Mouse (Mus musculus) T-helper 1 cell (primary cell): Measurements from ENCODE around the gene Celf2.

Experiments used
- in situ Hi-C: fragments of 300-600 bp; cut with MboI, MseI; formaldehyde crosslinking; loops from one replicate; pipeline ENCODE4 v1.15.1; 2025; ENCODE audit warnings: high pct_unique_total_duplicates

The Celf2 gene

DNA sequence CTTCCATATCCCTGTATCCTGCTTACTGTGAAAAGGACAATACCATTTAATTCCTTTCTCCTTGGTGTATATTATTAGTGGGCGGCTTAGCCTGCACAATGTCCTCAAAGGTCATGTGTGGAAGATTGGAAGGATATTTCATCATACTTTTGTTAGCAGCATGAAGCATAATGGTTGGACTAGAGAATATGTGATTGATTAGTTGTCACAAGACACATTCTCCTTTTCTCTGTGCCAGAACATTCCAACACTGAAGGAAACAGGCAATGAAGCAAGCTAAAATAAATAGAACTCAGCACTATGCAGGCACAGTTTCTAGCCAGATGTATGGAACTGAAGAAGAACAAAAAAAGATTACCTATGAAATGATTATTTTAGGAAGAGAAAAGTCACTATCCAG lies 482.6 kb downstream of the Celf2 start:
- in situ Hi-C loops, result no loop called here

DNA sequence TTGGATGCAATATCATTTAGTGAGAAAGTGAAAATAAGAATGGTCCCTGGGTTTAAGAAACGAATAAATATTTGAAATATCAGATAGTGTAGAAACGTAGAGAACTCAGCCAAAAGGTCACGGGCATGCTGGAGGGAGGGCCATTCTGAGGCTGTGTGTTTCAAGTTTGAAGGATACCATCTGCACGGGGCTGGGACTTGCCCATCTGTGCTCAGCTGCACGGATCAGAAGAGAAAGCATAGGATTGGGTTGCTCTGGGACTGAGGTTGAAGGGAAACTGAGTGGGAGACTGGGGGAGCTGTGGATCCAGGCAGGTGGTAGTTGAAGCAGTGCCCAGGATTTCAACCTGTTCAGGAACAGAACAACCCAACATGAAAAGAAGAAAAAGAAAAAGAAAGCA lies 483.8 kb downstream of the Celf2 start:
- in situ Hi-C loops, result no loop called here

DNA sequence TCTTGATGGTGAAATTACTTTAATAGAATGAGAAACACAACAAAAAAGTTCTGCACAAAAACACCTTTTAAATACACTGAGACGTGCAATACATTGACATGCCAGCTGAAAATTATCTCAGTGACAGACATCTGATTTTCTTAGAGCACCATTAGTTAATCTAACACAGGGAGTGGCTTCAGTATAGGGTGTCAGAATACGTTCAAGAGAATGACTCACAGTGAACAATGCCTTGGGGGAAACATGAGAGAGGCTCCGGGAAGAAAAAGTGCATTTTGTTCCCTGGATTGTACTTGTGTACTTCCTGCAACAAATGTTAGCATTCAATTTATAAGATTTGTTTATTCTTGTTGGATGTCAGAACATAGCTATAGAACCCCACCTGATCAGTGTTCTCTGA lies 487.2 kb downstream of the Celf2 start:
- in situ Hi-C loops, result no loop called here

DNA sequence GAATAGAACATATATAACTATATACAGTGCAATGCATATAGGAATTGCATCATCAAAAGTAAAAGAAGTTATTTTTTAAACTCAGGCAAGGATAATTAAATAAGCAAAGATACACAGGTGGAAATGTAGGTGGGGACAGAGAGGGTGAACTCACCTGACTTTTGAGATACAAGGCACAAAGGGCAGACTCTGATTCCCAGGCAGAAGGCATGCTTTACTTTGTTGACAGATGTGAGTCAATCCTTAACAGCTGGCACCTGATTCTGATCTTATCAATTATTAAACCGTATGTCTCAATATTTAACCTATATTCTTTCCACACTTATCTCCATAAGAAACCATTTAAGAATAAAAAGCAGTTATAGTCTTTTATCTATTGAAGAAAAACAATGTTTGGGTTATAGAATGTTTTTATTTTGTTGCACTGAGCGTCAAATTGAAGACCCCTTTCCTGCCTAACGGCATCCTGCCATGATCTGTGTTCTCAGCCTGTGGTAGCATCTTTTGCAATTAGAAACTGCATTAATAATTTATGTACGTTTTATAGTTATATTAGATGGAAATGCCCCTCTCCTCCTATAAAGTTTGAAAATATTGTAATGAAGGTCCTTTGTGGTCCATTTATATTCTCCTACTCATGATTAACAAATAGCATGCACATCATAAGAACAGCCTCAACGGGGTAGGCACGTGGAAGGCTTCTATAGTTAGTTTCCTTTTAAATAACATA lies 491.8 kb downstream of the Celf2 start:
- in situ Hi-C loops, result no loop called here

DNA sequence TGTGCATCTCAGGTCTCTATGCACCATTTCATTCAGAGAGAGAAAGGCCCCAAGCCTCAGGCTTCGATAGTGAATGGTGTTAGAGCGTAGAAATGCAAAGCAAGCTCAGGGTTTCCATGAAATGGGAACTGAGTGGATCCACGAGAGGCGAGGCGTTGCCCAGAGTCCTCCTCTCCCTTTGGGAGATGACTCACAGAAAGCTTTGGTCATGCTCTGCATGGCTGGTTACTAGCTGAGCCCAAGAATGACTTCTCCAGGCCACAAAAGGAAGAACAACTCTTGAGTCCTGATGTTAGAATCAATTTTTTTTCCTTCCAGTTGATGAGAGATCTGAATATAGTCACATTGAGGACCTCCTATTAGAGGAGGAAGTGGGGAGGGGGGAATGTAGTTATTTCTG lies 496.2 kb downstream of the Celf2 start:
- in situ Hi-C loops, result no loop called here

DNA sequence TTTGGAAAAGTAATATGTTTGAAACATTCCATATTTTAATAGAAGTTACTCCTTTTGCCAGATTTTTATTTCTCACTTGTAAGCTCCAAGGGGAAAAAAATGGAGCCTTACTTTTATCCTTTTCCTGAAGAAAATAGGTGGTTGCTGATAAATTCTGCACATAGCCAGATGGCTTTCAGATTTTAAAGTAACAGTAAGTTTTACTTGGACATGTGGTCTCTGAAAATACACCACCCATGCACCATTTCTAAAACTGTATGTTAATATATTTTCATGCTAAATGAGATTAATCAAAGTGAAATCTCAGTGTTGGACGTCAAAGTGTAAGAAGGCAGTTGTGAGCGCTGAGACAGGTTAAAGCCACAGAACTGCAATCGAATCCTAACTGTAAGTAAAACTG lies 502.5 kb downstream of the Celf2 start:
- in situ Hi-C loops, result no loop called here

DNA sequence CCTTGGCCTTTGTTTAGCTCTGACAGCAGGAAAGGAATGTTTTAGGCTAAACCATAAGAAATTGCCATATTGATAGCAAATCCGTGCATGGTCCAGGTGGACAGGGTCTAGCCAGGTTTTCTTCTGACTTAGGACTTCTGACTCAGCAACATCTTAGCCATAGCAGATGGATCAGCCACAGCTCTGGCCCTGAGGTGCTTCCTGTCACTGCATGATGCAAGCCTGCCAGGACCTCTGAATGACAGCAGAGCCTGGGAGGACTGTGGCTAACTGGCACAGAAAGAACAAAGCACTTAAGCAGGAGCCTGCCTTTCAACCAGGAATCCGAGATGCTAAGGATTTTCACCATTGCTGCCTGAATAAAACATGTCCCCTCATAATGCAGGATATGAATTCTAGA lies 507.4 kb downstream of the Celf2 start:
- in situ Hi-C loops, result no loop called here

DNA sequence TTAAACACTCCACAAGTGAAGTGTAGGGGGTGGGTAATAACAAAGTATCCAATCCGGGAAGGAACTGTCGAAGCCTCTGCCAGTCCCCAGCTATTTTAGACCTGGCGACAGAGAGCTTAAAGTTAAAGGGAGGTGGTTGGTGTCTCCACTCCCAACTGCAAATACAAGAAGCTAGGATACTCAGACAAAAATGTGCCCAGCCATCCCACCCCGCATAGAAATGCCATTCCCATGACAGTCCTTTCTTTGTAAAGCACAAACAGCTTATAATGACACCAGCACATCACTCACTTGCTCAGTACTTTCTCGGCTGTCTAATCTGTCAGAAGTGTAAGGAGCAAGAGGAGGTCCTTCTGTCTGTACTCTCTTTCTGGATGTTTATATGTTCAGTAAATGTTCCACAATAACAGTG lies 518.3 kb downstream of the Celf2 start:
- in situ Hi-C loops, result no loop called here

DNA sequence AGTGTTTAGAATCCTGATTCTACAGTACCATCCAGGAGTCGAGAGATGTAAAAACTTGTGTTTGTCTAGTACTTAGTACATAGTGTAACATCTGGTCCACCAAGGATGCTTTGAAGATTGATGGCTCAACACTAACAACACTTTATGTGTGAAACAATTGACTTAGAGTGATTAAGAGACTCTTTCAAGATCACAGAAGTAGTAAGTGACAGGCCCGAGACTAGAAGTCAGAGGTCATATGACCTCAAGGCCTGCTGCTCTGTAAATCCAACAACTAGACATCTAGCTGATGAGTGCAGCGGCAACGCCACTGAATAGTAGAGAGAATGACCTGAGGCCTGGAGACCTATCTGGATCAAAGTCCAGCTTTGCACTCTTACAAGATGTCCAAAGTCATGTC lies 523.7 kb downstream of the Celf2 start:
- in situ Hi-C loops, result no loop called here

DNA sequence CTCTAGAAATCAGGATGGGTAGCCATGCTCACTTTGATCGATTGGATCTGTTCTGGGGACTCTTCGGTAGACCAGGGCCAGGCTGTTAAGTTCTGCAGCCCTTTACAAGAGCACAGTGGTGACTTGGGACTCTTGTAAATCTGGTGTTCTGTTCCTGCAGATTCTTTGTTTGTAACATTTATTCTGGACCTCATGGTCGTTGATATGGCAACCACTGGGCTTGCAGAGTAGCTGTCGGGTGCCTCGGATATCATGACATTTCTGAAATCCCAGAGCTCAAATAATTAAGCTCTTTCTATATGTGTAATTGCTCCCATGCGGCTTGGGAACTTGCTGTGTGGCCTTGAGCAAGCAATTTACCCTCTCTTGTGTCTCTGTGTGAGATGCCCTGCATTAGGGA lies 525.5 kb downstream of the Celf2 start:
- in situ Hi-C loops, result no loop called here

DNA sequence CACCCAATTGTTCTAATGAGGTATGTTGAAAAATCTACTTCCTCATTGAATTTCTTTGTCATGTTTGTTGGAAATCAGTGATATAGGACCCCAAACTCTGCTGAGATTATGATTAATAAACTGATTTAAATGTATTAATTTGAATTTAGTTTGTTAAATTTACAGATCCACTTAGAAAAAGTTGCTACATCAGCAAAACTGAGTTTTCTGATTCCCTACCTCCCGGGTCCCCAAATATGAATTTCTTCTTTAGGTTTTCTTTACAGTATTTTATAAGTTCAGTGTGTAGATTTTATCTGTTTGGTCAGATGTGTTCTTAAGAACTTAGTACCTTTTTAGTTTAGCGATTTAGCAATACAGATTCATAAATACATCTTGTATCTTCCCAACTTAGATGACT lies 533.1 kb downstream of the Celf2 start:
- in situ Hi-C loops, result no loop called here

DNA sequence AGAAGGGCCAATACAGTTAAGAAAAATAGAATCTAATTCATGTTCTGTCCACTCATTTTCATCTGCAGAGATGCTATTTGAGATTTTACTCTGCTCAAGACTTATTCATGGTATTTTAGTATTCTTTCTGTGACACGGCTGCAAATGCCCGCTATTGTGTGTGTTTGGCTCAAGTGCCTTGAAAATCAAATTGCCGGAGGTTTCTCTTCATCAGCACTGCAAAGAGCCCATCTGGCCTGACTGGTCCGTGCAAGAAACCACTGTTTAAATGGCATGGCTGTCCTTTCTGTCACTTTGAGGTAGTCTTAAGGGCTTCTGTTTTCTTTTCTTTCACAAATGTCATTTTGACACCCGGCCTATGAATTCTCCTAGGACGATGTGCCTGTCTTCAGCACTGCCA lies 540.1 kb downstream of the Celf2 start:
- in situ Hi-C loops, result no loop called here

DNA sequence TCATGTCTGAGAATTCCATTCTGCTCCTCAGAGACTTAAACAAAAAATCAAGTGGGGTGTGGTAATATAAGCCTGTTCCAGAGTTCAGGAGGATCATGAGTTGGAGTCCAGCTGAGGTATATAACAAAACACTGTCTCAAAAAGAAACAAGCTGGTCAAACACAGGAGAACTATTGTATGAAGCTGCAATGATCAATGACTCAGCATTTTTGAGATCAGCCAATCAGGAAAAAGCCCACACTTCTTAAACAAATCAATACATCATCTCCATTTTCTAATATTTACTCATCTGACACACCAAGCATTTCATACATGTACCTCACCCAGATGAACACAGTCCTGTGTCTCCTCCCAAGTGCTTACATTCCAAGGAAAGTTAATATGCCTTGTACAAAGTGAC lies 544.1 kb downstream of the Celf2 start:
- in situ Hi-C loops, result no loop called here

DNA sequence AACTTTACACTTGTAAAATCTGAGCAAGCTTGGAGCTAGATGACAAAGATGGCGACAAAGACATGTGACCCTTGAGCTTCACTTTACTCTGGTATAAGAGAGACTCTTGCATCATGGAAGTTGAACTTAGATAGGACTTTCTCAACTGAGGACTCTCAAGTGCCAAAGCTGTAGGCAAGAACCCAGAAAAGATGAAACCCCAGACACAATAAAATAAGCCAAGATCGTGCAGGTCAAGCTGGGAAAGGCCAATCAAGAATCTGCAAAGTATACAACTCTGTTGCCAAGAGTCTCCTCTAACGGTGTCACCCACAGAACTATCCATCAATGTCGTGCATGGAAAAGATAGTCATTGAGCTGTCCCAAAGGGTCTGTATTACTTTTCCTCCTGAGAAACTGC lies 558.7 kb downstream of the Celf2 start:
- in situ Hi-C loops, result no loop called here

DNA sequence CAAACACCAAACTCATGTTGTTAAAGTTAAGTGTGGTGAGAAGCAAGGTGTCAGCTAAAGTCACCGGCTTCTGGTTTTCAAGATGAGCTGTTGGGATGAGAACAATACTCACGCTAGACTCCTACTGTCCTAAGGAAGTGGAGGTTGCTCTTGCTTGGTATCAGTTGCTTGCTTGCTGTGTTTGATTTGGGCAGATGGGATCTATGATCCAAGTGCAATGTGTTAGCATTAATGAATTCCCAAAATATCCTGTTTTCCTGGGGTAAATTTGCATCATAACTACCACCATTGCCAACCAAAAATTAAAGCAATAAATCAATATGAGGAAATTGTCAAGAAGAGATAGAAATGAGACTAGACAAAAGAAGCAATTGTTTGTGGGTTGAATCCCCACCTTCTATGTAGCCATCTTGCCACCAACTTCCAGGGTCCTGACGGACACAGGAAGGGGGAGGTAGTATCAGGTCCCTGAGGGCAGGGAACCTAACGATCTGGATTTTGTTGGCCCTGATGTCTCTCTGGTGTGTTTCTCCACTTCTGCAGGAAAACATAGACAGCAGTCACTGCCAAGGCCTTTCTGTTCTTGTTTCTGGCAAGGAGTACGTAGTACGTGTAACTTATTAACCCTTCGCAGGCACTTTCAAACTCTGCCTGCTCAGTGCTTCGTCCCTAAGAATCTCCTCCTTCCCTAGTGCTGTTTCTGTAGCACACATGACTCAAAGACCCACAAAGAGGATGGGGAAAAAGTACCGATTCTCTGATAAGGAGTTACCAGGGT lies 563.5 kb downstream of the Celf2 start:
- in situ Hi-C loops, result no loop called here

DNA sequence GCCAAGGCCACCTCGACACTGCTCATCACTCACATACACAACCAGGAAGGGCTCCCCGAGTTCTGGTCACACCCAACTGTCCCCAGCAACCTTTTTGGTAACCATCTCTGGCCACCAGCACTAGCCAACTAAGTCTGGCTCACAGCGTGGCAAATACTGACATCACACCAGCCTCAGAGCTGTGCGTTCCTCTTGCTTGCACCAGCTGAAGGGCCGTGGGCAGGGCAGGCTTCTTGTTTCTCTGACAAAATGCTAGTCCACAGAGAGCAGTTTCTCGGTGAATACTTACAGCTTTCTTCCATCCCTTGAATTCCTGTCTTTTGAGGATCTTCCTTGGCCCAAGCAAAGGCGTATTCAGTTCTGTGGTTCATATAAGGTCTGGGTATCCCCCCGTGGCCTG lies 565.7 kb downstream of the Celf2 start:
- in situ Hi-C loops, result no loop called here

DNA sequence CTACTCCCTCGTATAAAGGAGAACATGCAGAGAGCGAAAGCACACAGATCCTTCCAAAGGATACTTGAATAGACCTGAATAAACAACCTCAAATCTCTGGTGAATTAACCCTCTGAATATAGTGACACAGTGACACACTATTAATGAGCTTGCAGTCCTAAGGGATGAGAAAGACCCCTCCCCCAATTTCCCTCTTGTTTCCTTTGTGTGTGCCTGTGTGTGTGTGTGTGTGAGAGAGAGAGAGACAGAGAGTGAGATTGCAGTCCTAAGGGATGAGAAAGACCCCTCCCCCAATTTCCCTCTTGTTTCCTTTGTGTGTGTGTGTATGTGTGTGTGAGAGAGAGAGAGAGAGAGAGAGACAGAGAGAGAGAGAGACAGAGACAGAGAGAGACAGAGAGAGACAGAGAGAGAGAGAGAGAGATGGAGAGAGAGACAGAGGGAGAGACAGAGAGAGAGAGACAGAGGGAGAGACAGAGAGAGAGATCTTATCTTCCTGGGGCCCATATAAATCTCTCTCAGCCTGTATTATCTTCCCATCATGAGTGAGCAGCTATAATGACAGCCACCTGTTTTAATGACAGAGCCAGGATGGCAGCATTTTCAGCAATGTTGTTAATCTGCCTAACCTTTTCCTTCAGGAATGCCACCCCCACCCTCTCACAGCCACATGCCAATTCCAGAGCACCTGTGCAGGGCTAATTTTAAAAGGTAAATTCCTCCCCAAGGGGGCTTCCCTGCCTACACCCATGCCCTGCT lies 566.5 kb downstream of the Celf2 start:
- in situ Hi-C loops, result no loop called here

DNA sequence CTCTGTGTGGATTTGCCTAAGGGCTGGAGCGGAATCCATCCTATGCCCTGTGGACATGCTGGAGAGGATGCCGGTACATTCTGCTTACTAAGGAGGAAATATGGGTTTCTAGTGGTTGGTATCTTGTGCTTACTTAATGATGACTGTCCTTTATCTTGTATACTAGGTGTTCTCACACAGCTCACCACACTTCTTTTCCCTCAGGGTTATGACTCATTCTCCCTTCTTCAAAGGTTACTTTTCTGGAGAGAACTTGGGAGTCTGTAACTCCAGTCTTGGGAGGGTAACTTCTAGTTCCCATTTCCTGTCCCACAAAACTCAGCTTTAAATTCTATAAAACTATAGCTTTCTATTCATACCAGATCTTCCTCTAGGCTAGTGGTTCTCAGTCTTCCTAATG lies 570.2 kb downstream of the Celf2 start:
- in situ Hi-C loops, result no loop called here

DNA sequence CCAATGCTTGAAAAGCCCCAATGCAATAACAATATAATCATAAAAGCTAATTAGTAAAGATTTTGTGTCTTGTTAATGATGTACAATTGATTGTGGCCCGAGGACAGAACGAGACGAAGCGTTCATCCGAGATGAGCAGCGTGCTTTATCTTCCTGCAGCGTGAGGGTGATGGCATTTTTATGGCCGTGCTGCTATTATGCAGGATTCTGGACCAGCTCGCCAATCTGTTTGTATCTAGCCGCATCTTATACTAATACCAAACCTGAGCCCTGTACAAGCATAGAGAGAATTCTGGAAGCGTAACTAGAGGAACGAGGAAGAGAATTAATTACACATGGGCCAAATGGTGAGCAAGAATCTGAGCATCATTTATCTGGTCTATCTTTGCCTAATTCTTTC lies 576.2 kb downstream of the Celf2 start:
- in situ Hi-C loops, result no loop called here

DNA sequence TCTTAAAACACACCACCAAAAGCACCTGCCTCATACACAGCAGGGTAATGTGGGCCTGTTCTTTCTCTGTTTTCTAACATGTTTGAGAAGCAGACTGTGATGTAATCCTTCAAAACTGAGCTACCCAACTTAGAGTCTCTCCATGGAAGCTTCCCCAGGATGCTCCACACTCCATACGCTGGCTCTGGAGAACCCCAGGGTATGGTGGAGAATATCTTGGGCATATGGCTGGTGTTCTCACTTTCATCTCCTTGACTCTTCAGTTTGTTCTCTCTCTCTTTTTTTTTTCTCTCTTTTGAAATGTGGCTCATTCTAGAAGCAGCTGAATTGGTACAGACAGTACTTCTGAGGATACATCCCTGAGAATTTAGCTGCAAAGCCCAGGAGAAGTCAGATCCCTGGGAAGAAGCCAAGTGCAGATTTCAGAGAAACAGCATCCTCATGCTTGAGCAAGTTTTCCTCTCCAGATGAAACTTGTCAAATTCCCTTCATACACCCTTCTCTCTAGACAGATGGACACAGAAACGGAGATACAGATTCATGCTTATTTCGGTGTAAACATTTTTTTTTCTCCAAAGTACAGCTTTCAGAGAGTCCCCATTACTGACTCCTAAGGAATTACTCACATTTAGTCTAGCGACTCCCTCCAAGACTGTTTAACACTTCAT lies 581.5 kb downstream of the Celf2 start:
- in situ Hi-C loops, result no loop called here

DNA sequence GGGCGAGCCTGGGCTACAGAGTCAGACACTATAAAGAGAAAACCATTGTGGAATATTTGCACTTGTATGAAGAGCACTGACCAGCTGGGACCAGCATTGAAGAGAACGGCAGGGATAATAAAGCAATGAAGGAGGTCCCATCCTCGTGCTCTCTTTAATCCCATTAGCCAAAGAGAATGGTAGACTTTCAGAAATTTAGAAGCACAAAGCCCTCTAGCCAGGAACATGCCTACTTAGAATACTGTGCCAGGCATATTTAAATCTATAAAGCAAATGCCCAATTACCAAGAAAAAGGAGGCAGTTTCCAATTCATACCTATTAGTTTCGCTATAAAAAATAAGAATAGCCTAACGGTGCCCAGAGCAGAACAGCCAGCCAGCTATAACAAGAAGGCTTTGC lies 583.9 kb downstream of the Celf2 start:
- in situ Hi-C loops, result no loop called here
